Mouse (Mus musculus) hindbrain, embryonic 11.5 days (tissue): Measurements from ENCODE around the gene Shisa9. TPM values are rescaled to one million over a fixed set of nuclear protein-coding genes. Genes with fewer than 3 reads are reported as not detected.

Experiments
- ATAC-seq: fragments of 200-750 bp; cut with Nextera tagmentation; 2 replicates; pipeline ENCODE4 v1.8.0; 2017; ENCODE audit warnings: mild to moderate bottlenecking, moderate TSS enrichment, moderate library complexity; ENCODE audit not compliant: low FRiP score
- DNase-seq: peaks from one replicate; pipeline ENCODE4 v3.0.0-alpha.2; 2015; ENCODE audit warnings: low spot score
- H3K27ac ChIP-seq: fragments of 300-500 bp; sonication (generic); 2 replicates; pipeline ENCODE4 v1.5.1; 2014; ENCODE audit warnings: mild to moderate bottlenecking, low read depth, low read length
- H3K27me3 ChIP-seq: fragments of 300-500 bp; sonication (generic); 2 replicates; pipeline ENCODE4 v1.6.1; 2014; ENCODE audit warnings: mild to moderate bottlenecking, low read length, moderate library complexity, mixed read lengths; ENCODE audit not compliant: control insufficient read depth, insufficient read depth
- H3K36me3 ChIP-seq: fragments of 300-500 bp; sonication (generic); 2 replicates; pipeline ENCODE4 v1.6.1; 2014; ENCODE audit warnings: mild to moderate bottlenecking, low read length, moderate library complexity, mixed read lengths; ENCODE audit not compliant: control insufficient read depth, insufficient read depth
- H3K4me1 ChIP-seq: fragments of 300-500 bp; sonication (generic); replicated peaks from 2 replicates; pipeline ENCODE4 v1.6.1; 2014; ENCODE audit warnings: low read length, mixed read lengths; ENCODE audit not compliant: control insufficient read depth, insufficient read depth
- H3K4me2 ChIP-seq: fragments of 300-500 bp; sonication (generic); replicated peaks from 2 replicates; pipeline ENCODE4 v1.6.1; 2014; ENCODE audit warnings: mild to moderate bottlenecking, low read depth, low read length
- H3K4me3 ChIP-seq: fragments of 300-500 bp; sonication (generic); 2 replicates; pipeline ENCODE4 v1.5.1; 2014; ENCODE audit warnings: low read depth, low read length
- H3K9ac ChIP-seq: fragments of 300-500 bp; sonication (generic); 2 replicates; pipeline ENCODE4 v1.6.1; 2014; ENCODE audit warnings: low read depth, low read length
- H3K9me3 ChIP-seq: fragments of 300-500 bp; sonication (generic); 2 replicates; pipeline ENCODE4 v1.6.1; 2016; ENCODE audit warnings: low read length; ENCODE audit not compliant: control insufficient read depth
- WGBS: fragments of 180-500 bp; shearing (Covaris S2); extraction: QIAGEN DNeasy Blood & Tissue Kit; methylation state at CpG from one replicate; pipeline ENCODE4 v1.1.7; 2014; 5-methylcytosine and 5-hydroxymethylcytosine counted together
- polyA plus RNA-seq: library from polyadenylated mRNA; unstranded; fragments of >200 nt; fragmentation: Nextera tagmentation; extraction: Ambion mirVana; gene quantifications from 2 replicates; pipeline ENCODE4 v1.2.1, GENCODE M21; 2014

The Shisa9 gene
- polyA plus RNA-seq, 1 experiment from 2014 or later = 1.7 TPM

GRCm38 (mm10) chr16:12234289-12234688 is 250.4 kb downstream of the Shisa9 start:
- ATAC-seq (no peak), DNase-seq (no peak)
- no peak overlapping the region for H3K27ac ChIP-seq
- no peaks in the 10 kb centered on the region for H3K36me3 ChIP-seq
- no peaks in the 10 kb centered on the region for H3K4me1 ChIP-seq
- no peak overlapping the region for H3K9ac ChIP-seq
- no peaks in the 10 kb centered on the region for H3K27me3 ChIP-seq
- H3K9me3 ChIP-seq = no peaks in the 10 kb centered on the region
- H3K4me2 ChIP-seq = no peak overlapping the region
- WGBS = 69% methylated on average over 2 of the region's 2 CpGs
- H3K4me3 ChIP-seq = no peak overlapping the region

DNA sequence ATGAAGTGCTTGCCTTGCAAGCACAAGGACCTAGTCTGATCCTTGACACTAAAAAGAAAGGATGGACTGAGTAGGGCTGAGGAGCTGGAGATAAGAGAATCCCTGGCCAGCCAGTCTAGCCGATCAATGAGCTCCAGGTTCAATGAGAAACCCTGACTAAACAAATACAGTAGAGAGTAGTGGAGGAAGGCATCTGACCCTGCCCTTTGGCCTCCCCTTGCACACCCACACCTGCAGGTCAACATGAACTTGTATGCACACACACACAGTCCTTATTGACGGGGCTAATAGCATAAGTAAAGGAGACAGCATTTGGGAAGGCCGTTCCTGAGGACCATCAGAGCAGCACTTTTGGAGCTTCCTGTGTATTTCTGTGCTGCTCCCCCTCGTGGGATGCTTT is 254.7 kb downstream of the Shisa9 start:
- ATAC-seq = no peak
- DNase-seq = no peak
- WGBS = 70% methylated on average over 4 of the region's 4 CpGs
- Histone ChIP-seq H3K4me1 (no peaks in the 10 kb centered on the region), H3K4me3 (no peak overlapping the region), H3K36me3 (no peaks in the 10 kb centered on the region), H3K27me3 (no peaks in the 10 kb centered on the region), H3K27ac (no peak overlapping the region), H3K9ac (no peak overlapping the region), H3K9me3 (no peaks in the 10 kb centered on the region), H3K4me2 (no peak overlapping the region)

- DNase-seq (no peak), ATAC-seq (no peak)
- WGBS = 4% methylated on average over 2 of the region's 2 CpGs
- H3K4me3 ChIP-seq = no peak overlapping the region
- H3K4me2 ChIP-seq = no peak overlapping the region
- no peaks in the 10 kb centered on the region for H3K4me1 ChIP-seq
- no peaks in the 10 kb centered on the region for H3K36me3 ChIP-seq
- no peaks in the 10 kb centered on the region for H3K9me3 ChIP-seq
- H3K27ac ChIP-seq = no peak overlapping the region
- H3K27me3 ChIP-seq = no peaks in the 10 kb centered on the region
- no peak overlapping the region for H3K9ac ChIP-seq
Observed at GRCm38 (mm10) chr16:12259361-12259760, 275.4 kb downstream of the Shisa9 start.

DNA sequence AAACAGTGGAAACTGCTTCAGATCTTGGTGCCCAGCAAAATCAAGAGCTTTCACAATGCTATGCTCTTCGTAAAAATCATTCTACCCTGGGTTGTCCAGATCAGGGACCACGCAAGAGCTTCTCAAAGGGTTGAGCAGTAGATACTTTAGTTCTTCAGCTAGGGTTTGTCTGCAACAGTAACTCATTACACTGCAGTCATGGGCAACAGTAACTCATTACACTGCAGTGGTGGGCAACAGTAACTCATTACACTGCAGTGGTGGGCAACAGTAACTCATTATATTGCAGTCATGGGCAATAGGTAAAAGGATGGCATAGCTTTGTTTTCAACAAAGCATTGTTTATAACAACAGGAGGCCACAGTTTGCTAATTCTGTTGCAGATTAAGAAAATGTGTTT is 281.9 kb downstream of the Shisa9 start:
- no peak overlapping the region for H3K4me3 ChIP-seq
- H3K9me3 ChIP-seq = no peaks in the 10 kb centered on the region
- no peak for DNase-seq
- no peaks in the 10 kb centered on the region for H3K27me3 ChIP-seq
- H3K9ac ChIP-seq = no peak overlapping the region
- 92% methylated on average over 2 of the region's 2 CpGs for WGBS
- H3K4me2 ChIP-seq = no peak overlapping the region
- no peaks in the 10 kb centered on the region for H3K36me3 ChIP-seq
- H3K4me1 ChIP-seq = no peaks in the 10 kb centered on the region
- H3K27ac ChIP-seq = no peak overlapping the region
- no peak for ATAC-seq

DNA sequence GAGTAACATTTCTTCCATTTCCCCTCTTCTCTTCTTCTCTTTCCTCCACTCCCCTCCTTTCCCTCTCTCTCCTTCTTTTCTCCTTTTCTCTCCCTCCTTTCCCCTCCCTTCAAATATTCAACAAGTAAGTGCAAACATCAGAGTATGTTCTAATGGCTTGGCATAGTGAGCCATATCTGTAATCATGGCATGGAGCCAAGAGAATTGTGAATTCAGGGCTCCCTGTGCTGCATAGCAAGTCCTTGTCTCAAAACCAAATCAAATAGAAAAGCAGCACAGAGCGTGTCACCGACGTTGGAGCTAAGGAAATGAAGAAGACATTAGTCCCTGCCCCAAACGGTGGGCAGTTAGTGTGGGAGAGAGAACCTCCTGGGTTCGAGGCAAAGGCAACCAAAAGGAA is 316.6 kb downstream of the Shisa9 start:
- 75% methylated on average over 5 of the region's 5 CpGs for WGBS
- no peaks in the 10 kb centered on the region for H3K4me1 ChIP-seq
- no peak overlapping the region for H3K4me3 ChIP-seq
- ATAC-seq = no peak
- H3K9me3 ChIP-seq = no peaks in the 10 kb centered on the region
- no peak overlapping the region for H3K27ac ChIP-seq
- no peak overlapping the region for H3K4me2 ChIP-seq
- H3K36me3 ChIP-seq = no peaks in the 10 kb centered on the region
- no peak overlapping the region for H3K9ac ChIP-seq
- no peak for DNase-seq
- no peaks in the 10 kb centered on the region for H3K27me3 ChIP-seq

DNA sequence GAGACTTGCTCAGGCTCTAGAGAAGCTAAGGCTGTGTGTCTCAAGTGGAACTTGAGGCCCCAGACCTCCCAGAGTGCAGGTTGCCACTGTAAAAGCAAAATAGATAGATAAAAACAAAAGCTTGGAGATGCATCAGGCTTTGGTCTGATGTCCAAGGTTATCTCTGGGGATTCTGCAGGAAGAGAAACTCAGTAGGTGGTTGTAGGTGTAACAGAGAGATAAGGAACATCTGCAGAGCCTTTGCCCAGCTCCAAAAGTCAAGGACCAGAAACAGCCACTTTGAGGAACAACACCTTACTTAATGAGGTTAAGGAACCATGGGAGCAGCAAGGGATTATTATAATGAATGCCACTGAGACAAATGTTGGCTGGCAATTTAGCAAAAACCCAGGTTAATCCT is 319.5 kb downstream of the Shisa9 start:
- no peak overlapping the region for H3K27ac ChIP-seq
- H3K27me3 ChIP-seq = no peaks in the 10 kb centered on the region
- no peak overlapping the region for H3K4me2 ChIP-seq
- H3K9me3 ChIP-seq = no peaks in the 10 kb centered on the region
- ATAC-seq = no peak
- no peaks in the 10 kb centered on the region for H3K4me1 ChIP-seq
- no peaks in the 10 kb centered on the region for H3K36me3 ChIP-seq
- H3K9ac ChIP-seq = no peak overlapping the region
- H3K4me3 ChIP-seq = no peak overlapping the region
- no peak for DNase-seq

DNA sequence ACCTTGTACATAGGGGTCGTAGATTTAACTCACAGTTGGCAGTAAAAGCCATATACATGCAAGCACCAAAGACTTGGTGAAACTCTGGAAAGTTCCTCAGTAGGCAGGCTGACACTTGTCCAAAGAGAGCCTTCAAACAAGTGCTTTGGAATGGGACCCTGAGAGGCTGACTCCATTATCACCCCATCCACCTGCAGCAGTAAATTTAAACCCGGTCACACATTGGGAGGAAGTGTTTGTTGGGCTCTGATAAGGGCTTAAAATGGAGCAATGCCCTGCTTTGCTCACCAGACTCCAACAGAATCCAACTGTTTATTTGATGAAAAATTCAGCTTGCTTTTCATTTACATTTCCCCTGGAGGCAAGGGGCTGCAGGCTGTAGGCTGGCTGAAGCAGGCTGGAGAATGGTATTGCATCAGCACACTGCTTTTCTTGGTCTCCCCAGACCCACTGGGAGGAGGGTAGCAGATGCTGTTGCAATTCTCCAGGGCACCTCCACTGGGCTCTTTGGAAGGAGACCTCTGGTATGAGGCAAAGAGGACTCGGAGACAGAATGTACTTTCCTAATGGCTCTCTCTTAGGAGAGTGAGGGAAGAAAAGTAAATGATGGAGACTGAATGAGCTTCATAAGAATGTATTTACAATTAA is 323.5 kb downstream of the Shisa9 start:
- DNase-seq (no peak), ATAC-seq (no peak)
- Histone ChIP-seq H3K9ac (no peak overlapping the region), H3K9me3 (no peaks in the 10 kb centered on the region), H3K4me1 (no peaks in the 10 kb centered on the region), H3K27me3 (no peaks in the 10 kb centered on the region), H3K27ac (no peak overlapping the region), H3K36me3 (no peaks in the 10 kb centered on the region), H3K4me3 (no peak overlapping the region), H3K4me2 (no peak overlapping the region)
- WGBS = 84% methylated on average over 3 of the region's 3 CpGs

DNA sequence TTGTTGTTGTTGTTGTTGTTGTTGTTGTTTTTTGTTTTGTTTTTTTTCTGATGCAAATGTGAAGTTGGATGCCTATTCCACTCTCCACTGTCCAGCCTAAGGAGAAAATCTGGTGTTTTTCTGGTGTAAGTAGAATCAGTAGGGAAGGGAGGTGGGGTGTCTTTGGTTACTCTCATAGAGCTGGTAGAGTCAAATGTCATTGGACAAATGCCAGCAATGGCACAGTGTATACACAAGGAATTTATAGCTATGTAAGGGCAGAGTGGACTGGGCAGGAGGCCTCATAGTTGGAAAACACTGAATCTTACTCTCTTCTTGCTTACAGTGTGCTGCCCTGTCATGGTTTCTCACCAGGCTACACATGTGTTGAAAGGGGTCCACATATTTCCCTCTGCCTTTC is 325.9 kb downstream of the Shisa9 start:
- Histone ChIP-seq H3K9me3 (no peaks in the 10 kb centered on the region), H3K4me2 (no peak overlapping the region), H3K4me1 (no peaks in the 10 kb centered on the region), H3K27ac (no peak overlapping the region), H3K27me3 (no peaks in the 10 kb centered on the region), H3K4me3 (no peak overlapping the region), H3K36me3 (no peaks in the 10 kb centered on the region), H3K9ac (no peak overlapping the region)
- no peak for DNase-seq
- ATAC-seq = no peak

GRCm38 (mm10) chr16:12315627-12316026 is 331.7 kb downstream of the Shisa9 start:
- no peak overlapping the region for H3K4me2 ChIP-seq
- DNase-seq = no peak
- H3K4me3 ChIP-seq = no peak overlapping the region
- no peak for ATAC-seq
- H3K36me3 ChIP-seq = no peaks in the 10 kb centered on the region
- H3K9me3 ChIP-seq = no peaks in the 10 kb centered on the region
- no peaks in the 10 kb centered on the region for H3K27me3 ChIP-seq
- H3K27ac ChIP-seq = no peak overlapping the region
- no peak overlapping the region for H3K9ac ChIP-seq
- H3K4me1 ChIP-seq = no peaks in the 10 kb centered on the region
